Mouse (Mus musculus) frontal cortex, postnatal 36 days (tissue): Measurements from ENCODE around the gene Lasp1.
"Not testable (repeated sequence)": the region's sequence is repeated elsewhere in the genome, so short reads cannot be mapped to it uniquely, and the experiment has no call there.

Source experiments
- DNase-seq, 2 experiments: peaks; one replicate each; pipeline ENCODE4 v3.0.0; 2022; ENCODE audit warnings: low spot score in 2 of 2

The Lasp1 gene

GRCm38 (mm10) chr11:97798782-97799145 is at the start of gene Lasp1:
Gene Lasp1 (plus strand): TSS chr11:97799000.
- peak; percentile 94 to 96 for DNase-seq

- DNase-seq: peak; percentile 63 to 75
Observed at GRCm38 (mm10) chr11:97753277-97753676, 45.5 kb upstream of the Lasp1 start.

- DNase-seq: no peak
Observed at GRCm38 (mm10) chr11:97758125-97758524, 40.7 kb upstream of the Lasp1 start.

DNA sequence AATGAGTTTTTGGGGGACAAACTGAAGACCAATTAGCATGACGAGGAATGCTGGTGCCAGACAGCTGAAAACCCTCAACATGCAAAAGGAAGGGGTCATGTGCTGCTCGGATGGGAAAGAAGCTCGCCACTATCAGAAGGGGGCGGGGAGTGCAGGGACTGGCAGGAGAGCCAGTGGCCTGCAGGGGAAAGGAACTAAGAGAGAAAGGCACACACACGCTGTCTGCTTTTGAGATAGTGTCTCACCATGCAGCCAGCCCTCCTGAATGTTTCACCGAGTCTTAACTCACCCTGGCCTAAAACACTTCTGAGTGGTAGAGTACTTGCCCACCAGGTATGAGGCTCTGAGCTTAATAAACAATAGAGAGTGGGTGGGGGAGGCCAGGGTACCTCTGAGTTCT is 39.9 kb upstream of the Lasp1 start:
- DNase-seq: no peak

DNA sequence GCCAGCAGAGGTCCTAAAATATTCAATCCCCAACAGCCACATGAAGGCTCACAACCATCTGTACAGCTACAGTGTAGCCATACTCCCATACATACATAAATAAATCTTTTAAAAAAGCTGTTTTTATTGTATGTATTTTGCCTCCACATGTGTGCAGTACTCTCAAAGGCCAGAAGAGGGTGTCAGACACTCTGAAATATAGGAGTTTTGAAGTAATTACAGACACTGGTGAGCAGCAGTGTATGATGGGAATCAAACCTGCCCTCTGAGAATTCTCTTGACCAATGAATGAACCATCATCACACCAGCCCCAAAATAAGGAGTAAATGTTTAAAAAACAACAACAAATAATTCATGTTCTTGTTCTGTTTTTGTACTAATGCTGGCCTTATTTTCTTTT is 37.2 kb upstream of the Lasp1 start:
- DNase-seq: no peak

- peak; percentile 96 to 99 for DNase-seq
Observed at GRCm38 (mm10) chr11:97766154-97766881, 32.5 kb upstream of the Lasp1 start, which contains the start of gene Cwc25. Gene Cwc25 (minus strand): TSS chr11:97766556.

DNA sequence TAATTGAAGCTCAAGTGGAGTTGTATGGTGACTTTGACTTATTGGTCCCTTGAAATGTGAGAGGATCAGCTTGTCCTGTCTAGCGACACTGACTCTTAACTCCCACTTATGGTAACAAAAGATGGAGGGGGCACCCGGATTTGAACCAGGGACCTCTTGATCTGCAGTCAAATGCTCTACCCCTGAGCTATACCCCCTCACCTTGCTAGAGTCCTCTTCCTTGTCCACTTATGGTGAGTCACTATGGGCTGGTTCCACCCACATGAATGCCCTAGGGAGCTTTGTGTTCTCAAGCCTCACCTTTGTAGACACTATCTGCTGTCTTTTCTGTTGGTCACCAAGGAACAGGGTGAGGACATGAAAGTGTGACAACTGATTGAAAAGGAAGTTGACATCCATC is 29.1 kb upstream of the Lasp1 start:
- no peak for DNase-seq

DNA sequence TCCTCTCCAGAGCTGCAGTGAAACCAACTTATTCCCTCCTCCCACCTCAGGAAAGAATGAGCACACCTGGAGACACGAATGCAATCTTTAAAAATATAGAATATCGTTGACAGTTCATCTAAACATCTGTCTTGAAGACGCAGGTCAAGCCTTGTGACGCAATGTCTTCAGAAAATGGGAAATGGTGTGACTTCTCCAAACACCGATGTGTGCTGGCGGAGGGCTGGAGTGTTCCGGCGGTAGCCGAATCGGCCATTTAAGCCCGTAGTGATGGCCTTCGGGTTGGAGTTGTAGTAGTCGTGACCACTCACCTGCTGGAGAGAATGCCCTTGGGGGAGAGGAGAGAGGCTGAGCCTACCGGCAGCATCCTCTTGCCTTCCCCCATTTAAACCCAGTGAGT is 27.4 kb upstream of the Lasp1 start:
- no peak for DNase-seq

GRCm38 (mm10) chr11:97775186-97775585 is 23.6 kb upstream of the Lasp1 start:
- no peak for DNase-seq

DNA sequence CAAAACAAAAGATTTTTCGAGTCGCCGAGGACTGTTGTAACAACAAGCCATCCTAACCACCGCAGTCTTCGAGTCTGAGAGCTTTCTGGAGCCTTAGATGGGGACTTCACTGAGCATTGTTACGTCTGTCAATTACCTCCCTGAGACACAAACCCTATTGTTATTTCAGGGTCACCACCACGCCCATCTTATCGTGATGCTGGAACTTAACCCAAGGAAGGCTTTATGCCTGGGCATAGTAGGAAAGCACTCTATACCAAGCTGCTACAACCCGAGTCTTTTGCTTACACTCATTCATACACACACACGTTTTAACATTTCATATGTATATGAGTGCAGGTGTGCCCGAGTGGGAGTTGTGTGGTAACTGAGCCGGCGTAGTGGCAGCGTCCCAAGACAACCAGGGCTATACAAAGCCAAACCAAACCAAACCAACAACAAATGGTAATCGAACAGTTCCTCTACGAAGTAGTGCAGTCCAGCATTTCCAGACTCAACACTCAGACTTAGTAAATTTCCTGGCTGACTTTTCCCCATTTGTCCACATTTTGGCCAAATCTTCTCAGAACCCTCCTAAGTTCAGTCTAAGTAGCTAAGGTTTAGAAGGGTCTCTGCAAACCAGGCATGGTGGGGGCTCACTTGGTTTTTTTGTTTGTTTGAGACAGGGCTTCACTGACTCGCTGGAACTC is 22.8 kb upstream of the Lasp1 start, which contains the start of gene 1700001P01Rik:
1700001P01Rik (minus strand) TSS at position 111 of the 689 bp plus-strand sequence.
- DNase-seq: no peak

DNA sequence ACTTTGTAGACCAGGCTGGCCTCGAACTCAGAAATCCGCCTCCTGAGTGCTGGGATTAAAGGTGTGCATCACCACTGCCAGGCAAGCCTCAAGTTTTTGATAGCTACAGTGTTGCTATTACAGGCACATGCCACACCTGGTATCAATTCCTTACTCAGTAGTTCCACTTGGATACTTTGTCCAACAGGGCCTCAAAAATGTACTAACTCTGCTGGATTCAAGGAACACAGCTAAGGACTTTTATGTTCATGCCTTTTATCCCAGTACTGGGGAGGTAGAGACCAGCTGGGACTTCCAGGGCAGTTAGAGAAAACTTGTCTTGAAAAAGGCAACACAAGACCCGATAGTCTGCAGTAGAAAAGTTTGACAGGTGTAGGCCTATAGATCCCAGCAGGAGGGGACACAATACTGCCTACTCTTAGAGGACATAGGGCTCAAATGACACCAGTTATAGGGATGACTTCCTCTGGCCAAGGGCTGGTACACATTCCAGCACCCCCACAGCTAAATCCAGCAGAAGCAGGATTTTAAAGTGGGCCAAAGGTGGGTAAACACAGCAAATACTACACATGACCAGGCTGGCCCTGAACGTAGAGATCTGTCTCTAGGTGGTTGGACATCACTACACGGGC is 22.2 kb upstream of the Lasp1 start:
- DNase-seq: no peak

- no peak for DNase-seq
Observed at GRCm38 (mm10) chr11:97777129-97777529, 21.7 kb upstream of the Lasp1 start.

DNA sequence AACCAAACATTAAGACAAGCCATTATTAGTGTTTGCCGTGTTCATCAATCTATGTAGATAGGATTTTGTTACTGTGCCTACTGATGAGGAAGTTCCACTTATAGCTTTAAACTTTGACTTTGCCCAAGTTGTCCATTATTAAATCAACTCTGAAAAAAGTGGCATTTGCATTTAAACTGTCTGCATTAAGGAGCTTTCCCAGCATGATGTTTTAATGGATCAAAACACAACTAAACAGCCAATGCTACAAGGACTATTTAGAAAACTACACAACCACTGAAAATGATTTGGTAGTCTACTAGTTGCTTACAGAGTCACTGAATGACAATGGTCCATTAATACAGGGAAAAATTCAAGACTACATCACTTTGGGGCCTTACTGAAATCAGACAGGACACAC is 19.9 kb upstream of the Lasp1 start:
- DNase-seq: no peak

DNA sequence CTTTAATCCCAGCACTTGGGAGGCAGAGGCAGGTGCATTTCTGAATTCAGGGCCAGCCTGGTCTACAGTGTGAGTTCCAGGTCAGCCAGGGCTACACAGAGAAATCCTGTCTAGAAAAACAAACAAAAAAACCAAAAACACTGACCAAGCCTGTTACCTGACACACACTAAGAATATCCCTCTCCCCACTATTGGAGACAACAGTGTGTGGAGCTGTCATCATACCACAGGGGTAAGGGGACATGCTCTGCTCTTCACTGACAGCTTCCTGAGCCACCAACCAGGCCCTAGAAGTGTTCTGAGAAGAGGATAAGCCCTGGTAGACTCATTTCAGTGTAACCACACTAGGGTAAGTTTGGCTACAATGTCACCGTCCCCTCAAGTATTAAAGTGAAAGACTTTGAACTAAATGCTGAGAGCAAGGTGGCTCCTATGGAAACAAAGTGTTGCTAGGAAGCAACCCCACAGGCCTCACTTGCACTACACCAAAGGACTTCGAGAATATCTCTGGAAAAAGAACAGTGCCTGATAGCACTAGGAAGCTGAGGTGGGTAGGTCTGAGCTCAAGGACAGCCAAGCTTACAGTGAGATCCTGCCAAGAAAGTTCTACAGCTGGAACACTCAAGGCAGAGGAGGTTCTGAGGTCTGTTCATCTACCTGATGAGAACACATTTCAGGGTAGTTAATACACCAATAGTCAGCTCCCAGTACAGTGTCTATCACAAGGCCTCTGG is 18.7 kb upstream of the Lasp1 start:
- DNase-seq: no peak

DNA sequence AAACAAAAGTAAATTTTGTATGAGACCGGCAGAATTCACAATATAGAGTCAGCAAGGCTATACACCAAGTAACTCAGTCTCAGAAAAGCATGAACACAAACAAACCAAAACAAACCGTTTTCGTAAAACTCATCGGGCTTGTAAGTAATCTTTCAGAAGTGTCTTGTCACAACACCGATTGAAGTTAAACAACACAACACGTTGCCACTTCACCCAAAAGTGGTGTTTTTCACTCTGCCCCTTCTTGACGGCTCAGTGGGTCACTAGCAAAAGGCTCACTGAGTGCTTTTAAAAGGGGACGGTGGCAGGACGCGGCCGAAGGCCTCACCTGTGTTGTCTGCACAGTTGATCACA is 17.3 kb upstream of the Lasp1 start:
- DNase-seq: no peak

GRCm38 (mm10) chr11:97781832-97782563 is 16.8 kb upstream of the Lasp1 start, which contains the start of gene Rpl23:
Gene Rpl23 (minus strand): TSS chr11:97782437.
- DNase-seq: peak; percentile 99

DNA sequence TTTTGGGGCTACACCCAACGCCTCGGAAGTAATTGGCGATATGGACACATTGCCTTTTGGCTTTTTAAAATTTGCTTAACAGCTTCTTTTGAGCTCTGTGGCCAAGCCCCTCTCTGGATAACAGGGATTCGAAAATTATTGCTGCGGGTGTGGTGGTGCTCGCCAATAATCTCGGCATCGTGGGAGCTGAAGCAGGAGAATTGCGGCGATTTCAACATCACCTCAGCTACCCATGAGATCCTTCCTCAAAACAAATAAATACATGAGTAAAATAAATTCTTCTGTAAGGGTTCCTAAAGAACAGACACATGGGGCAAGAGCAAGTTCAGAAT is 16.3 kb upstream of the Lasp1 start:
- no peak for DNase-seq

DNA sequence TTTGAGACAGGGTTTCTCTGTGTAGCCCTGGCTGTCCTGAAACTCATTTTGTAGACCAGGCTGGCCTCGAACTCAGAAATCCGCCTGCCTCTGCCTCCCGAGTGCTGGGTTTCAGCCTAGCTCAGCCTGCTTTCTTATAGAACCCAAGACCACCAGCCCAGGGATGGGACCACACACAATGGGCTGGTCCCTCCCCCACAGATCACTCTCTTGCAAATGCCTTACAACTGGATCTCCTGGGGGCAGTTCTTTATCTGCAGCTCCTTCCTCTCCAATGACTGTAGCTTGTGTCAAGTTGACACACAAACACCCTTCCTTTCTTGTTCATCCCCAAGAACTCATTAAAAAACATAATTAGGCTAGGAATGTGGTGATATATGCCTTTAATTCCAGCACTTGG is 10.8 kb upstream of the Lasp1 start:
- no peak for DNase-seq

DNA sequence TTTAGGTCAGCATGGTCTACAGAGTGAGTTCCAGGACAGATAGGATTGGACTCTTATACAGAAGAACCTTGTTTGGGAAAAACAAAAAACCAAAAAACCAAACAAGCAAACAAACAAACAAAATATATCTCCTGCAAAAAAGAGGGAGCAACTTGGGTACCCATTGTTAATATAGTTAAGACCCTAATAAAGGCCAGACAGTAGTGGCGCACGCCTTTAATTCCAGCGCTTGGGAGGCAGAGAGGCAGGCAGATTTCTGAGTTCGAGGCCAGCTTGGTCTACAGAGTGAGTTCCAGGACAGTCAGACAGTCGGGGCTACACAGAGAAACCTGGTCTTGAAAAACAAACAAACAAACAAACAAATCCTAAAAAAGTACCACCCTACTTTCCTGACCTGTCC is 9.1 kb upstream of the Lasp1 start:
- no peak for DNase-seq

DNA sequence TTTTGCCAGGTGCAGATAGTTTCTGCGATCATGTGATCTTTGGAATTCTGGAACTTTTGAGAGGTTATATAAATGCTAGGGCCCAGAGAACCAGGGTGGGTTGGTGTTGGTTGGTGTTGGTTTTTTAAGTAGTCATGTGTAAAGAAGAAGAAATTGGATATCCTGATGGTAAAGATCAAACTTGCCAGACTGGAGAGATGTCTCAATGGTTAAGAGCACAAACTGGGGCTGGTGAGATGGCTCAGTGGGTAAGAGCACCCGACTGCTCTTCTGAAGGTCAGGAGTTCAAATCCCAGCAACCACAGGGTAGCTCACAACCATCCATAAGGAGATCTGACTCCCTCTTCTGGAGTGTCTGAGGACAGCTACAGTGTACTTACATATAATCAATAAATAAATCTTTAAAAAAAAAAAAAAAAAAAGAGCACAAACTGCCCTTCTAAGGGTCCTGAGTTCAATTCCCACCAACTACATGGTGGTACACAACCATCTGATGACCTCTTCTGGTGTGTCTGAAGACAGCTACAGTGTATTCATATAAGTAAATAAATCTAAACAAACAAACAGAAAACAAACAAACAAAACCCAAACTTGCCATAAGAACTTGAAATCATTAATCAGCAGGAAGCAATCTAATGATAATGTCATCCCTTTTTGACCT is 7.9 kb upstream of the Lasp1 start:
- not testable (repeated sequence) for DNase-seq

- peak in 1 of 2 experiments; percentile 57 for DNase-seq
Observed at GRCm38 (mm10) chr11:97793165-97793564, 5.6 kb upstream of the Lasp1 start.
